Mouse (Mus musculus): ENCODE results near the gene Agtr2. TPM values are rescaled to one million over a fixed set of nuclear protein-coding genes. Genes with fewer than 3 reads are reported as not detected.
"Not testable (repeated sequence)": the region's sequence is repeated elsewhere in the genome, so short reads cannot be mapped to it uniquely, and the experiment has no call there.

Agtr2 gene
- not detected for polyA plus RNA-seq (2017; shearing (Covaris generic))

DNA sequence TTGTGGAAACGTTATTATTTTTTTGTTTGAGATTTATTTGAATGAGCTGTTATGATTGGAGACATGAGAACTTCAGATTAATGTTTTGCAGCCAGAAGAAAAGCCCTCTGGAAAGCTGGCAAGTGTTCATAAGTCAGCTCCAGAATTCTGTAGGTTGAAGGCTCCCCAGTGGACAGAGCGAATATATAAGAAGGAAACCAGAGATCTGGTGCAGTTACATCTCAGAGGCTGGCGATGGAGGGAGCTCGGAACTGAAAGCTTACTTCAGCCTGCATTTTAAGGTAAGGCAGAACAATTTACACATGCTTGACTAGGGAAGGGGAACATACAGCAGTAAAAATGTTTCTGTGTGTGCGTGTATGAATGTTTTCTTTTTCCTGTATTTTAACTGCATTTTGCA, at the start of gene Agtr2:
Agtr2 (plus strand) TSS at position 131 of the 400 bp plus-strand sequence.
- ATAC-seq = no peak

DNA sequence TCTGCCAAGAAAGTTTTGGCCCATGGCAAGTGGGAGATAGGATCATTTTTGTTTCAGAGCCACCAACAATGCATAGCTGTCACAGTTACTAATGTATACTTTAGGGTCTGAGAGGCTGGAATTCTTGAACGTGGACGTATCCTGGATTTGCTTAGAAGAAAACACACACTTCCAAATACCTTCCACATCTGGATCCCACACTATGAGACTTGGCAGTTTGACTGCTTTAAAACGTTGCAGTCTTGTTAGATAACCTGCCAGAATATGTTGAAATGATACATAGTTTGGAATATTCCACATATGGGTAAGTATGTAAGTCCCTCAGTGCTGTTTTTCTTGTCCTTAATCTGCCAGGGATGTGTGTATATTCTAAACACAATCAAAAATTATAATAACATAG, 31.8 kb upstream of the Agtr2 start:
- no peak for ATAC-seq

DNA sequence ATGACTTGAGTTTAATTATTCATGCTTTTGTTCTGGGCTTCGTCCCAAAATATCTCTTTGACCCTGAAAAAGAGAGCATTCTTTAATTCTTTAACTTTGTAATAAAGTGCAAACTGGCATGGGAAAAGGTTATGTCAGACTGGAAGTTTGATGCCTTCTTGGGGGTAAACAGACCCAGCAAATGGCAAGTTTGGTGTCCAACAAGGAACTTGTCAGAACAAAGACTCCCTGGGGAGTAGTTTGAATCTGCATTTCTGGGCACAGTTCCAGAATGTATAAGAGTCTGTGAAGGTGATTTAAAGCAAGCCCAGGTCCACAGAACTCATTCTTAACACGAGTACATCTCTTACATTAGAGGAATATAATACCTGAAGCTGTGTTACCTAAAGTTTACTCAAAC, 3.8 kb downstream of the Agtr2 start:
- no peak for ATAC-seq

DNA sequence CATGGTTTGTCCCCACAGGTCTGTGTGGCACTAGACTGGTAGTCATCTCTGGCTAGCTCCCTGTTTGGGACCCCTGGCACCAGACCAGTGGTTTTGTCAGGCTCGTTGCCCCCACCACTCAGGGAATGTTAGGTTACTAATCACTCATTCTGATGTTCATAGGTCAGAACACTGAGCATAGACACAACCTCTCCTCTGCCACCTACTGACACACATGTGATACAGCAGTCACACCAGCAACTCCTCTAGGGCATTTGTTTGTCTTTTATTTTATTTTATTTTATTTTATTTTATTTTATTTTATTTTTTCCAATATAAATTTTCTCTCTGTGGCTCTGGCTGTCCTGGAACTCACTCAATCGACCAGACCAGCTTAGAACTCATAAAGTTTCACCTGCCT, 15.9 kb downstream of the Agtr2 start:
- ATAC-seq = no peak

DNA sequence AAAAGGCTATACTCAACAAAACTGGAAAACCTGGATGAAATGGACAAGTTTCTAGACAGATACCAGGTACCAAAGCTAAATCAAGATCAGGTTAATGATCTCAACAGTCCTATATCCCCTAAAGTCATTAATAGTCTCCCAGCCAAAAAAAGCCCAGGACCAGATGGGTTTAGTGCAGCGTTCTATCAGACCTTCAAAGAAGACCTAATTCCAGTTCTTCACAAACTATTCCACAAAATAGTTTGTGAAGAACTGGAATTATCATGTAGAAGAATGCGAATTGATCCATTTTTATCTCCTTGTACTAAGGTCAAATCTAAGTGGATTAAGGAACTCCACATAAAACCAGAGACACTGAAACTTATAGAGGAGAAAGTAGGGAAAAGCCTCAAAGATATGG, 23.0 kb downstream of the Agtr2 start:
- ATAC-seq = not testable (repeated sequence)

DNA sequence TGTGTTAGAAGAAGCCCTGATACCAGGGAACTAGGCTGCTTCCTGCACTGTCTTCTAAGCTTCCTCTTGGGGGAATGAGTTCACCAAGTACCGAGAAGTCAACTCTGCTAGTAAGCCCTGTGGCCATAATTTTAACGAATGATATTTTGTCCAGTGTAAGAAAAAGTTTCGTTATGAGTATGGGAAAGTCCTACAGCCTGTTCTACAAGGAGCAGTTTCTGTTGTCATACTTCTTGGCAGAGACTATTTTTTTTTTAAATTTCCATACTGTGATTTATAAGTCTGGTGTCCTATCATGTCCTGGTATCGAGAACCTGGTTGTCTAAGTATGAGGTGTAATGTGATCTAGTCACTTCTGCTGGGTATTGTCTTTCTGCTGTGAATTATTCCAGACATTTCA, 38.2 kb downstream of the Agtr2 start:
- ATAC-seq = no peak

Other genes starting within 250 kb of the Agtr2 start
- not detected for gene Slc6a14, start 230.4 kb downstream of the Agtr2 start, polyA plus RNA-seq (2017; shearing (Covaris generic))